Mouse (Mus musculus) forebrain, postnatal 0 days (tissue): ENCODE results near the gene Ccdc88c. TPM values are rescaled to one million over a fixed set of nuclear protein-coding genes. Genes with fewer than 3 reads are reported as not detected.
A peak's percentile ranks its signal among the peaks of the same experiment; 100 is the strongest.

Source experiments
- ATAC-seq: fragments of 200-750 bp; cut with Nextera tagmentation; 2 replicates; pipeline ENCODE4 v1.8.0; 2017; ENCODE audit warnings: mild to moderate bottlenecking, moderate library complexity
- DNase-seq: peaks from one replicate; pipeline ENCODE4 v3.0.0-alpha.2; 2015
- H3K27ac ChIP-seq: fragments of 300-500 bp; sonication (generic); 2 replicates; pipeline ENCODE4 v1.5.1; 2014; ENCODE audit warnings: low read depth, mild to moderate bottlenecking, antibody characterized with exemption, low read length, moderate library complexity, mixed read lengths
- H3K27me3 ChIP-seq: fragments of 300-500 bp; sonication (generic); 2 replicates; pipeline ENCODE4 v1.6.1; 2014; ENCODE audit warnings: mild to moderate bottlenecking, low read length, mixed read lengths; ENCODE audit not compliant: insufficient read depth
- H3K36me3 ChIP-seq: fragments of 300-500 bp; sonication (generic); 2 replicates; pipeline ENCODE4 v1.6.1; 2014; ENCODE audit warnings: mild to moderate bottlenecking, moderate library complexity; ENCODE audit not compliant: insufficient read depth
- H3K4me1 ChIP-seq: fragments of 300-500 bp; sonication (generic); 2 replicates; pipeline ENCODE4 v1.6.1; 2014; ENCODE audit warnings: antibody characterized with exemption; ENCODE audit not compliant: insufficient read depth
- H3K4me2 ChIP-seq: fragments of 300-500 bp; sonication (generic); 2 replicates; pipeline ENCODE4 v1.6.1; 2014; ENCODE audit warnings: low read depth, mild to moderate bottlenecking, moderate library complexity
- H3K4me3 ChIP-seq: fragments of 300-500 bp; sonication (generic); 2 replicates; pipeline ENCODE4 v1.5.1; 2014; ENCODE audit warnings: low read depth, low read length, mixed read lengths
- H3K9ac ChIP-seq: fragments of 300-500 bp; sonication (generic); 2 replicates; pipeline ENCODE4 v1.6.1; 2014; ENCODE audit warnings: mild to moderate bottlenecking
- H3K9me3 ChIP-seq: fragments of 300-500 bp; sonication (generic); 2 replicates; pipeline ENCODE4 v1.6.1; 2016; ENCODE audit warnings: low read length
- CTCF ChIP-seq: sonication (generic); IDR thresholded peaks from 2 replicates; pipeline ENCODE4 v1.5.1; 2016; ENCODE audit warnings: antibody characterized with exemption, control low read depth, low read depth
- WGBS: fragments of 180-500 bp; shearing (Covaris S2); extraction: QIAGEN DNeasy Blood & Tissue Kit; methylation state at CpG from one replicate; pipeline ENCODE4 v1.1.7; 2014; 5-methylcytosine and 5-hydroxymethylcytosine counted together
- polyA plus RNA-seq: library from polyadenylated mRNA; unstranded; fragments of >200 nt; fragmentation: Nextera tagmentation; extraction: Ambion mirVana; gene quantifications from 2 replicates; pipeline ENCODE4 v1.2.1, GENCODE M21; 2015
- total RNA-seq: library from RNA; depleted of rRNA; stranded (reverse); fragments of >200 nt; gene quantifications from 2 replicates; pipeline ENCODE4 v1.2.3, GENCODE M21; 2014

Gene Ccdc88c
- total and polyA plus RNA-seq, 2 experiments from 2014 or later, result 14.6 to 31.5 TPM

GRCm38 (mm10) chr12:100956028-100956427, 72.8 kb downstream of the Ccdc88c start:
- WGBS, result 93% methylated on average over 2 of the region's 2 CpGs
- DNase-seq, result no peak
- Histone ChIP-seq H3K9me3 (no peaks in the 10 kb centered on the region), H3K27me3 (no peaks in the 10 kb centered on the region; the same call in 1 of the 2 replicates), H3K9ac (no peak overlapping the region), H3K4me1 (no peaks in the 10 kb centered on the region), H3K4me2 (no peak overlapping the region), H3K27ac (no peak overlapping the region), H3K4me3 (no peak overlapping the region), H3K36me3 (peaks cover 13% of the 10 kb centered on the region; the same call in 1 of the 2 replicates)
- ATAC-seq, result no peak
- TF ChIP-seq CTCF, result no peak

- 88% methylated on average over 8 of the region's 8 CpGs for WGBS
- Histone ChIP-seq H3K9me3 (no peaks in the 10 kb centered on the region), H3K9ac (no peak overlapping the region), H3K36me3 (peaks cover 14% of the 10 kb centered on the region; the same call in 1 of the 2 replicates), H3K4me2 (no peak overlapping the region), H3K27me3 (no peaks in the 10 kb centered on the region), H3K27ac (no peak overlapping the region), H3K4me1 (no peaks in the 10 kb centered on the region), H3K4me3 (no peak overlapping the region)
- no peak for TF ChIP-seq CTCF
- DNase-seq, result no peak
- no peak for ATAC-seq
Measured at GRCm38 (mm10) chr12:100953926-100954325, 74.9 kb downstream of the Ccdc88c start.

DNA sequence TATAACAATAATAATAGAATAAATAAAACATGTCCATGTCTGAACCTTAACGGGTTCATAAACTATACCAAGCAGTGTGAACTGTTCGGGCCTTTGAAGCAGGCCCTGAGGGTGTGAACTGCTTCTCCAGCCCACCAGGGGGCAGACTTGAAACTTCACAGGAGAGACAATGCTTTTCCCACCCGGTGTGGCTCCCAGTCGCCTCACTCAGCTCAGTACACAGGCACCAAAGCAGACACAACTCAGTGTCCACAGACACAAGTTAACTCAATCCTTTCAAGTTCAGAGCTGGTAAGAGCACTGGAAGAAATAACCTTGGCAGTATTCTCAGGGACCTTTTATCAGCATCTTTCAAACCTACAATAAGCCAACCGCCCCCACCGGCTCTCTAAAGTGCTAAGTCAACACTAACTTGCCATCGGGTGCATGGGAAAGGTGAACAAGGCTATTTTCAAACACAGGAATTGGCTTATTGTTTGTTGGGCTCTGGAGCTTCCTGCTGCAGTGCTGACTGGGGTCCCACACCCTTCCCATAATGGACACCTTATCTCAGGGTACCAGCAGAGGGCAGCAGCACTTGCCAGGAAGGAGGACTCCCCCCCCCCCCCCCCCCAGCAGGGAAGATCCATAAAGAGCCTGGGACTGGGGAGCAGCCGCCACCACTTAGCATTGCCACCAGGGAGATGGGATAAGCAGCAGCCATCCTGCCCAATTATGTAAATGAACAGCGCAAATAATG, 76.5 kb downstream of the Ccdc88c start:
- Histone ChIP-seq H3K27ac (no peak overlapping the region), H3K36me3 (peaks cover 24% of the 10 kb centered on the region), H3K4me2 (0 out of 2 replicates have a peak overlapping the region, but pooled peaks have one; percentile 13), H3K9ac (no peak overlapping the region), H3K4me1 (no peaks in the 10 kb centered on the region), H3K27me3 (no peaks in the 10 kb centered on the region), H3K9me3 (no peaks in the 10 kb centered on the region), H3K4me3 (no peak overlapping the region)
- WGBS, result 35% methylated on average over 9 of the region's 9 CpGs
- DNase-seq (peak; percentile 89), ATAC-seq (peak; percentile 93)
- TF ChIP-seq CTCF, result peak; percentile 80

GRCm38 (mm10) chr12:100949146-100949545, 79.7 kb downstream of the Ccdc88c start:
- Histone ChIP-seq H3K4me3 (no peak overlapping the region), H3K4me1 (no peaks in the 10 kb centered on the region), H3K36me3 (peaks cover 48% of the 10 kb centered on the region), H3K27ac (no peak overlapping the region), H3K9ac (no peak overlapping the region), H3K9me3 (no peaks in the 10 kb centered on the region), H3K27me3 (no peaks in the 10 kb centered on the region), H3K4me2 (no peak overlapping the region)
- ATAC-seq, result no peak
- TF ChIP-seq CTCF, result no peak
- 88% methylated on average over 5 of the region's 5 CpGs for WGBS
- no peak for DNase-seq

DNA sequence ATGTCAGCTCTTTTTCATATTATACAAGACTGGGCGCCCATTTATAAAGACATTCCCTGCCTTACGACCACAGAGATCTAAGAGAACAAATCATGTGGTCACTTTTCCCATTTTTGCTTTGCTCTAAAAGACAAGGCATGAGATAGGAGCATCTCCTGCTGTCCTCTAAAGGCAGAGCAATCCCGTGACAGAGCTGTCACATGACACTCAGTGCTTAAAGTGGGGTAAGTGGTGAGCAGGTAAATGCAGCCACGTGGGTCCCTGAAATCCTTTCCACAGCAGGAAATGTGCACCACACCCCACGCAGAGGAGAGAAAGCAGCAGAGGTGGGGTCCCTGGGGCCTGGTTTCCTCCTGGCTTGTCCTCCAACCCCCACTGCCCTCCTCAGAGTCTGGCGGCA, 80.8 kb downstream of the Ccdc88c start:
- WGBS, result 92% methylated on average over 6 of the region's 6 CpGs
- H3K4me3 ChIP-seq, result no peak overlapping the region
- no peak overlapping the region for H3K27ac ChIP-seq
- peaks cover 53% of the 10 kb centered on the region for H3K36me3 ChIP-seq
- H3K27me3 ChIP-seq, result no peaks in the 10 kb centered on the region
- no peak for DNase-seq
- H3K4me2 ChIP-seq, result no peak overlapping the region
- H3K9ac ChIP-seq, result no peak overlapping the region
- ATAC-seq, result no peak
- no peaks in the 10 kb centered on the region for H3K4me1 ChIP-seq
- no peaks in the 10 kb centered on the region for H3K9me3 ChIP-seq
- no peak for TF ChIP-seq CTCF

- Histone ChIP-seq H3K9ac (no peak overlapping the region), H3K4me2 (no peak overlapping the region), H3K9me3 (no peaks in the 10 kb centered on the region), H3K36me3 (peaks cover 56% of the 10 kb centered on the region), H3K4me3 (no peak overlapping the region), H3K27ac (no peak overlapping the region), H3K27me3 (no peaks in the 10 kb centered on the region), H3K4me1 (no peaks in the 10 kb centered on the region)
- ATAC-seq (no peak), DNase-seq (no peak)
- no peak for TF ChIP-seq CTCF
- 92% methylated on average over 12 of the region's 12 CpGs for WGBS
Measured at GRCm38 (mm10) chr12:100945948-100946347, 82.9 kb downstream of the Ccdc88c start.

- no peak for TF ChIP-seq CTCF
- Histone ChIP-seq H3K27me3 (no peaks in the 10 kb centered on the region), H3K9me3 (no peaks in the 10 kb centered on the region), H3K4me3 (no peak overlapping the region), H3K4me1 (no peaks in the 10 kb centered on the region), H3K9ac (no peak overlapping the region), H3K27ac (no peak overlapping the region), H3K4me2 (no peak overlapping the region), H3K36me3 (peaks cover 60% of the 10 kb centered on the region)
- ATAC-seq (no peak), DNase-seq (no peak)
- 86% methylated on average over 12 of the region's 12 CpGs for WGBS
Measured at GRCm38 (mm10) chr12:100945501-100945900, 83.4 kb downstream of the Ccdc88c start.
